Mouse (Mus musculus) fibroblast of lung, adult 2 months (primary cell): ENCODE results near the gene Zfp940.

Experiments used
- DNase-seq: peaks from one replicate; pipeline ENCODE4 v3.0.0-alpha.2; 2011; ENCODE audit warnings: low read depth

Zfp940 gene

DNA sequence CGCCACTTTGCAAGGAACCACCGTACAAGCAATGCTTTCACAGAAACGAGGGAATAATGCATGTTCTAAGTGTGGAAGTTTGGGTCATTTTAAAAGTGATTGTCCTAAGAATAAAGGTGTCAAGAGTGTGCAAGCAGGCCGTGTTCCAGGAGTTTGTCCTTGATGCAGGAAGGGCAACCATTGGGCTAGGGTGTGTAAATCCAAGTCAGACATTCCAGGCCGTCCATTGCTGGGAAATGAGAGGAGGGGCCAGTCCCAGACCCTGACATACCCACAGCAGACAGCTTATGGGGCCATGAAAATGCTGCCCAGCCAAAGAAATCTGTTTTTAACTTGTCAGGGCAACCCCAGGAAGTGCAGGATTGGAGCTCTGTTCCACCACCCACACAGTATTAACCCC, 46.4 kb downstream of the Zfp940 start:
- DNase-seq, result no peak

GRCm38 (mm10) chr7:29792906-29793305, 60.6 kb downstream of the Zfp940 start:
- no peak for DNase-seq

DNA sequence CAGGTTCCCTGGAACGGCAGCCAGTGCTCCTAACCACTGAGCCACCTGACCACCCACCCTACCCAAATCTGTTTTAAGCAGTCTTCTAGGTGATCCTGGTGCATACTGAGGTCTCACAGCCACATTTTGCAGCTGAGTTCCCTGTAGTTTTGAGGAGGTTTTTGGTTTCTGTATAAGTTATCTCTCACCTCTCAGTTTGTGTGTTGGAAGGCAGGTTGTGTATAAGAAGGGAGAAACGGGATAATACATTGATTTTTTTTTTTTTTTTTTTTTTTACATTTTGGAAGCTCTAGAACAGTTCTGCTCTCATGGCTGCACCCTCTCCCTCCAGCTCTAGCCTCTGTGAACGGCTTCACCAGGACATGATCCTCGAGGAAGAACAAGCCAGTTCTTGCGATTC, 67.6 kb downstream of the Zfp940 start:
- DNase-seq, result no peak

GRCm38 (mm10) chr7:29785023-29785422, 68.4 kb downstream of the Zfp940 start:
- no peak for DNase-seq

DNA sequence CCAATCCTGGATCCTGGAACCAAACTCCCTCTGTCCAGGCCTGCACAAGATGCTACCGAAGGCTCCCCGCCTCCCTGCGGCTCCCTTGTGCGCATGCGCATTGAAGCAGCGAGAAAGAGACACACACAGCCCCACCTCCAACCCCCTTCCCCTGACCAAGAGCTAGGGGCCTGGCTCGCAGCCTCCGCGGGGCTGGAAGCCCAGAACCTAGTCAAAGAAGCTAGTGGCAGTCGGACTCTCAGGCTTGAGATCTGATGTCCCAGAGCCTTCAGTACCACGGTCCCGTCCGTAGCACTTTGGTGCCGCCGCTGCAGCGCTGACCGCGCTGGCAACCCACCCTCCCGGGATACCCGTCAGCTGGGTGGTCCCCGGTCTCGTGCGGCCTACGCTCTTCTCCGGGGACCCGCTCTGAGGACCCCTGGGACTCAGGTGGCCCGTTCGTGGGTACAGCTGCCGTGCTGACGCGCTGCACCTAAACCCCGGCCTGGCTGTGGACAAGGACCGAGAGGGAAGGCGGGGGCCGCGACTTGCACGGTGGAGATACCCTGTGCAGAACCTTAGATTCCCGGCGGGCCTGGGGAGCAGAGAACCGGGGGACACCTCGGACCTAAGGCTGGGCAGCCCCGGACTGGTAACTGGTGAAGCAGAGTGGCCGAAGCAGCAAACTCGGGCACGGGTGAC, 69.5 kb downstream of the Zfp940 start, which contains the start of gene Zfp30:
Gene Zfp30 (plus strand): TSS at position 128 of the 681 bp plus-strand sequence.
- peak; percentile 72 for DNase-seq
